Mouse (Mus musculus) midbrain, postnatal 0 days (tissue): ENCODE measurements around the gene Foxa1. TPM values are rescaled to one million over a fixed set of nuclear protein-coding genes. Genes with fewer than 3 reads are reported as not detected.
A peak's percentile ranks its signal among the peaks of the same experiment; 100 is the strongest.

ENCODE experiments used
- ATAC-seq: fragments of 200-750 bp; cut with Nextera tagmentation; 2 replicates; pipeline ENCODE4 v1.8.0; 2017; ENCODE audit warnings: moderate number of reproducible peaks, mild to moderate bottlenecking, moderate TSS enrichment, moderate library complexity; ENCODE audit not compliant: low FRiP score
- DNase-seq: peaks from one replicate; pipeline ENCODE4 v3.0.0-alpha.2; 2015; ENCODE audit warnings: low spot score
- H3K27ac ChIP-seq: fragments of 300-500 bp; sonication (generic); 2 replicates; pipeline ENCODE4 v1.5.1; 2014; ENCODE audit warnings: low read depth, mild to moderate bottlenecking, low read length, mixed read lengths
- H3K27me3 ChIP-seq: fragments of 300-500 bp; sonication (generic); 2 replicates; pipeline ENCODE4 v1.6.1; 2014; ENCODE audit warnings: low read length, control low read depth, mixed read lengths; ENCODE audit not compliant: insufficient read depth
- H3K36me3 ChIP-seq: fragments of 300-500 bp; sonication (generic); 2 replicates; pipeline ENCODE4 v1.6.1; 2014; ENCODE audit warnings: low read length, control low read depth, mixed read lengths; ENCODE audit not compliant: insufficient read depth
- H3K4me1 ChIP-seq: fragments of 300-500 bp; sonication (generic); 2 replicates; pipeline ENCODE4 v1.6.1; 2014; ENCODE audit warnings: mild to moderate bottlenecking, control low read depth, antibody characterized with exemption, low read length, mixed read lengths; ENCODE audit not compliant: insufficient read depth
- H3K4me2 ChIP-seq: fragments of 300-500 bp; sonication (generic); 2 replicates; pipeline ENCODE4 v1.6.1; 2014; ENCODE audit warnings: low read depth, mild to moderate bottlenecking, low read length, mixed read lengths; ENCODE audit not compliant: poor library complexity, severe bottlenecking
- H3K4me3 ChIP-seq: fragments of 300-500 bp; sonication (generic); 2 replicates; pipeline ENCODE4 v1.5.1; 2014; ENCODE audit warnings: low read depth, mild to moderate bottlenecking, low read length, moderate library complexity
- H3K9ac ChIP-seq: fragments of 300-500 bp; sonication (generic); replicated peaks from 2 replicates; pipeline ENCODE4 v1.6.1; 2014; ENCODE audit warnings: mild to moderate bottlenecking, low read length, moderate library complexity, mixed read lengths; ENCODE audit not compliant: poor library complexity, severe bottlenecking
- H3K9me3 ChIP-seq: fragments of 300-500 bp; sonication (generic); 2 replicates; pipeline ENCODE4 v1.6.1; 2016; ENCODE audit warnings: low read length, control low read depth
- CTCF ChIP-seq: IDR thresholded peaks from 2 replicates; pipeline ENCODE4 v1.5.1; 2016; ENCODE audit warnings: antibody characterized with exemption, mild to moderate bottlenecking
- WGBS: fragments of 180-500 bp; shearing (Covaris S2); extraction: QIAGEN DNeasy Blood & Tissue Kit; methylation state at CpG from one replicate; pipeline ENCODE4 v1.1.7; 2014; 5-methylcytosine and 5-hydroxymethylcytosine counted together
- polyA plus RNA-seq: library from polyadenylated mRNA; unstranded; fragments of >200 nt; fragmentation: Nextera tagmentation; extraction: Ambion mirVana; gene quantifications from 2 replicates; pipeline ENCODE4 v1.2.1, GENCODE M21; 2015
- total RNA-seq: library from RNA; depleted of rRNA; stranded (reverse); fragments of >200 nt; gene quantifications from 2 replicates; pipeline ENCODE4 v1.2.3, GENCODE M21; 2014

The Foxa1 gene
- total and polyA plus RNA-seq, 2 experiments from 2014 or later: 1.9 to 2.2 TPM

- Histone ChIP-seq H3K9me3 (no peaks in the 10 kb centered on the region), H3K36me3 (no peaks in the 10 kb centered on the region), H3K4me2 (no peak overlapping the region), H3K9ac (no peak overlapping the region), H3K4me1 (0 out of 2 replicates have a peak, but pooled peaks cover 7% of the 10 kb centered on the region), H3K4me3 (no peak overlapping the region), H3K27me3 (peaks cover 84% of the 10 kb centered on the region), H3K27ac (no peak overlapping the region)
- DNase-seq: no peak
- 1% methylated on average over 20 of the region's 20 CpGs for WGBS
- ATAC-seq: no peak
- peak; percentile 35 for TF ChIP-seq CTCF
Observed at GRCm38 (mm10) chr12:57548352-57548980, 1.8 kb upstream of the Foxa1 start.

GRCm38 (mm10) chr12:57547890-57548289 is 1.2 kb upstream of the Foxa1 start:
- no peak overlapping the region for H3K4me2 ChIP-seq
- no peak overlapping the region for H3K4me3 ChIP-seq

DNA sequence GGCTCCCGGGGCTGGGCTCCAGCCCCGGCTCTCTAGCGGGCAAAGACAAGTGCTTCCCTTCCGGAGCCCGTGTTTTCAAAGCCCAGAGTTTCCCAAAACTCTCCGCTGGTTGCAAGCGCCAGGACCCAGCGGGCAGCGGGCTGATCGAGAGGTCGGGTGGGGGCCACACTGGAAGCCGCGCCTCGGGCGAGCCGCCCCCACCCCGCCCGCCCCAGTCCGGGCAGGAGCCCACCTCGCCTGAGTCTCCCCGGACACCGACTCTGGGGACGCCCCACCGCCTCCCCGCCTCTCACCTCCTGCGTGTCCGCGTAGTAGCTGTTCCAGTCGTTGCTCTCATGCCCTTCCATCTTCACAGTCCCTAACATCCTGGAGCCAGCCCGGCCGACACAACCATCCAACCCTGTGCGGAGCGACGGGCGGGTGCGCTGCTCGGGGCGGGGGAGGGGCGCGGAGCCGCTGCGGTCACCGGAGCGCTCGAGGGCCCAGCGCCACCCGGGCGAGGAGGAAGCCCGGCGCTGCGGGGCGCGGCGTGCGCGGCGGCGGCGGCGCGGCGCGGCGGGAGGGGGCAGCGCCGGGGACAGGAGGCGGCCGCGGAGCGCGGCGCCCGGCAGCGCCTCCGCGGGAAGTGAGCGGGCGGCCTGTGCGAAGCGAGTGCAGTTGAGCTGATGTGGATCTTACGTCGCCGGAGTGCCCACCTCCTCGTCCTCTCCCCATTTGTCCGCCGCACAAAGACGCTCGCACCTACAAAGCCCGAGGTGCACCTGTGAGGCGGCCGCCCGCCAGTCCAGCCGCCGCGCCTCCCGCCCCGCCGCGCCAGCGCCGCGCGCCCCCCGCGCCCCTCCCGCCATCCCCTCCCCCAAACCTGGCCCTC is 1.1 kb downstream of the Foxa1 start:
- Histone ChIP-seq H3K4me1 (0 out of 2 replicates have a peak, but pooled peaks cover 7% of the 10 kb centered on the region), H3K4me2 (peak overlapping the region; percentile 63), H3K27me3 (peaks cover 87% of the 10 kb centered on the region), H3K27ac (no peak overlapping the region), H3K9me3 (no peaks in the 10 kb centered on the region), H3K4me3 (peak overlapping the region; percentile 35), H3K36me3 (no peaks in the 10 kb centered on the region), H3K9ac (0 out of 2 replicates have a peak overlapping the region, but pooled peaks have one; percentile 13)
- TF ChIP-seq CTCF: no peak
- DNase-seq (no peak), ATAC-seq (peak; percentile 18; the same call in 1 of the 2 replicates)
- under 1% methylated on average over 65 of the region's 106 CpGs for WGBS

More at GRCm38 (mm10) chr12:57547890-57548289, 1.2 kb upstream of the Foxa1 start:
- Histone ChIP-seq H3K27ac (no peak overlapping the region), H3K9me3 (no peaks in the 10 kb centered on the region), H3K4me1 (0 out of 2 replicates have a peak, but pooled peaks cover 7% of the 10 kb centered on the region), H3K36me3 (no peaks in the 10 kb centered on the region), H3K9ac (no peak overlapping the region), H3K27me3 (peaks cover 84% of the 10 kb centered on the region)
- DNase-seq (no peak), ATAC-seq (no peak)
- 3% methylated on average over 9 of the region's 9 CpGs for WGBS
- no peak for TF ChIP-seq CTCF

DNA sequence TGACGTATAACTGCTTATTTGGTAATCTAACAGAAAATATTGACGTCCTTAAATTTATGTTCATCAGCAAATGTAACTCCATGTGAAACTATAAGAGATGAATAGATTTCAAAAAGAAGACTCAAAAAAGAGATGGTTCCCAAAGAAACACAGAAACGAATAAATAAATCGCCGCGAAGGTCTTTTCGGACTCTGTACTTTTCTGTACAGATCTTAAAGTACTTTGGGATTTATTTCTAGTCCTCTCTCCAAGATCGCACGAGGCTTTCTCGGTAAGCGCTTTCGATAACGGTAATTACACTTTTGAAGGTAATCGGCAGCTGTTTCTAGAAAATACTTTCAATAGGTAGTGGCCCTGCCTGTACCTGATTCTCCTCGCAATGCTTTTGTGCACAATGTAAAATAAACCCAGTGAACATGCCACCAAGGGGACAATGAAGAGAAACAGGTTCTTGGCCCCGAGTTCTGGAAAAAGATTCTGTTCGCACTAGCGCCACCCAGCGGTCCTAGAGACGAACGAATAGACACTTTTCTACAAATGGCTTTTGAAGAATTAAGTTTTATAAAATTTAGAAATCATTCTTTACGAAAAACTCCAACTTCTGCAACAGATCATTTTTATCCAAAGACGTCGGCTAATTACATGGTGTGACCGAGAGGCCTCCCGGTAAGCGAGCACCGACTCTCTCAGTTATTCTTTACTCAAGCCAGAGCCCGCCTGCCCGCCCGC is 1.9 kb downstream of the Foxa1 start:
- no peak overlapping the region for H3K9ac ChIP-seq
- no peaks in the 10 kb centered on the region for H3K36me3 ChIP-seq
- H3K9me3 ChIP-seq: no peaks in the 10 kb centered on the region
- 2% methylated on average over 31 of the region's 31 CpGs for WGBS
- H3K4me3 ChIP-seq: peak overlapping the region; percentile 35
- peak; percentile 65 for TF ChIP-seq CTCF
- ATAC-seq (no peak), DNase-seq (peak; percentile 81)
- 0 out of 2 replicates have a peak, but pooled peaks cover 7% of the 10 kb centered on the region for H3K4me1 ChIP-seq
- peak overlapping the region; percentile 63 for H3K4me2 ChIP-seq
- no peak overlapping the region for H3K27ac ChIP-seq
- H3K27me3 ChIP-seq: peaks cover 82% of the 10 kb centered on the region

DNA sequence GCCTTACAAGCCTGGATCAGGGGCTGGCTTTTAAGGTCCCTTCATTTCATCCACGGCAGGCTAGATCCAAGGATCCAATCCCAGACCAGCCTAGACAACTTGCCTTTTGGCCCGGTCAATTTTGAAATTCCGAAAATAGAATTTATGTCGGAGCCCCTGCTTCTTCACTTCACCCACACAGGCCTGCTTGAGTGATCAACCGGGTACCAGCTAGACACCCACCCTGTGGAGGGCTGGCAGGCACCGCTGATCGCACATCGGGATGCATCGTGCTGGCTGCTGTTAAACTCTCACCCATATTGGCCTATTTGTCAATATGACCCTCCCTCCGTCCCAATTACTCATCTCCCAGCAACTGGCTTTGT is 3.1 kb downstream of the Foxa1 start:
- ATAC-seq (no peak), DNase-seq (no peak)
- H3K27me3 ChIP-seq: peaks cover 81% of the 10 kb centered on the region
- no peaks in the 10 kb centered on the region for H3K9me3 ChIP-seq
- H3K4me2 ChIP-seq: no peak overlapping the region
- no peak for TF ChIP-seq CTCF
- no peaks in the 10 kb centered on the region for H3K36me3 ChIP-seq
- H3K9ac ChIP-seq: no peak overlapping the region
- no peak overlapping the region for H3K4me3 ChIP-seq
- H3K4me1 ChIP-seq: 0 out of 2 replicates have a peak, but pooled peaks cover 7% of the 10 kb centered on the region
- 2% methylated on average over 10 of the region's 10 CpGs for WGBS
- H3K27ac ChIP-seq: no peak overlapping the region
